Mouse (Mus musculus) hindlimb bud, embryonic 11.5 days (tissue): ENCODE results near the gene Marveld3.
A peak's percentile ranks its signal among the peaks of the same experiment; 100 is the strongest.

Experiments used
- DNase-seq: peaks from one replicate; pipeline ENCODE4 v3.0.0-alpha.2; 2012; ENCODE audit warnings: low read depth, low spot score; ENCODE audit errors: extremely low spot score

The Marveld3 gene

DNA sequence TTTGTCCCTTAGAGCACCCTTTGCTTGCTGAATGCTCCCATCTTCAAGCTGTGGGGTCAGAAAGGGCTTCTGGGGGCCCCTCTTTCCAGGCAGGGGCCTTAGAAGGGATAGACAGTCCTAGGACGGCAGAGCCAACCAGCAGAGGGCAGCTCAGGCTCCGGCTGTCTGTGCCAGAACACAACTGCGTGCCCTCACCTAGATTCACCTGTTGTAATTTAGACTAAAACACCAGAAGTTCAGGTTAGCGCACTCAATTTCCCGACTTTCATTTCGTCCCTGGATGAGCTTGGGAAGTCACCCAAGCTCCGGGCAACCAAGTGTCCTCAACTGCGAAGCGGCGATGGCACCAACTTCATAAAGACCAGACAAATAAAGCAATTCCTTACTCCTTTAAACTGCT is 6.8 kb upstream of the Marveld3 start:
- no peak for DNase-seq

DNA sequence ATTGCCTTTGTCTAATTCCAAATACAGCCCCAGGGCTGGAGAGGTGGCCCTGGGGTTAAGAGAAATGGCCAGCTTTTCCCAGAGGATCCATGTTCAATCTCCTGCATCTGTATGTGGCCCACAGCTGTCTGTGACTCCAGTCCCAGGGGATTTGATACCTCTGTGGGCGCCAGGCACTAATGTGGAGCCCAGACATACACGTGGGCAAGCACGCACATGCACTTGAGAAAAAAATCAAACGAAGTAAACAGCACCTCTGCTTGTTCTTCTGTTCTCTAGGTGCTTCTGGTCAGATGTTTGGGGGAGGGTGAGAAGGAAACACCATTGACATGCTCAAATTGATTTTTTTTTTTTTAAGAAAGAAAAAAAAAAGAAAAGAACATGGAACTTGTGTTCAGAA is 2.1 kb upstream of the Marveld3 start:
- DNase-seq, result no peak

DNA sequence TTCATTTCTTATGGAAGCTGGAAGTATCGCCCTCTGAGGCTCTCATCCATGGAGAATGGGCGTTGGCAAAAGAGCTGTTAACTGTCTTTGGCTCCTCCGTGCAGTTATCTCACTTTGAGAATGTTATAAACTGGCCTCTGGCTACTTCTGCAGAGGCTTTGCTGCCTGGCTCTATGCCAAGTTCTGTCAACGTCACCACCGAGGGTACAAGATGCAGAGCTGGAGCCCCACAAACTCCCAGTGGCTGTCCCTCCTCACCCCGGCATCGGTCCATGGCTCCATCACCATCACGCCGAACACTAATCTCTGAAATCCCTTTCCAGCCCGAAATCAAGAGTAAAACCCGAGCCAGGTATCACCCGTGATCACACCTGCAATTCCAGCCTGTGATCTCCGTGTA is 1.4 kb upstream of the Marveld3 start:
- no peak for DNase-seq

DNA sequence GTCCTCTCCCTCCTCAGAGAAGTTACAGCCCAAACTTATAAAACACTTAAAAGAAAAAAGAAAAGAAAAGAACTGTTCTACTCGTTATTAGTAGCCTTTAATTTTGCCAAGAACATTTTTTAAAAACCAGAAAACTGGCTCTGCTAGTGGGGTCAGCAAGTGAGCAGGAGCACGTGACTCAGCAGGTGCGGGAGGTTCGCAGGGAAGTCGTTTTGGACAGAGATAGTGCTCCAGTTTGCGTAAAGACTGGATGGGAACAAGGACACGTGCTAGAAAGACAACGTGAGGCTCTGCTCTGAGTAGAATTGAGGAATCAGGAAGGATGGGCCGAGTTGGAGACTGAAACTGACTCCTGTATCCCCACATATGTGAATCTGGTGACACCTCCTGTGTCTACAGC is 893 bp upstream of the Marveld3 start:
- DNase-seq, result no peak

DNA sequence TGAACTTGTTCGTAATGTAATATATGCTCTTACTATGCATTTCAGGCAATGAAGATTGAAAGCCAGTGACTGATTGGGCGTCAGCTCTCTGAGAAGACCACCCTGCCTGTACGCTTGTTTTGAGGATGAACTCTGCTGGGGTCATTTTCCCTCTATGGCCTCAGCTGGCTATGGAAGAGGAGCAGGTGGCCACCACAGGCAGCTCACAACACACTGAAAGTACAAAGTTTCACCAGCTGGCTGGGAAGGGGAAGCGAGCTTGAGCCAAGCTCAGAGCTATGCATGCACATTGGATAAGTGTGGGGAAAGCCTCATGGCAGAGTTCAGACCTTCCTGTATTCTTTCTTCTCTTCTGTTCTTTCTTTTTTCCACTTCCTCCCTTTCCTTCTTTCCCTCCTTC is 2.9 kb downstream of the Marveld3 start:
- DNase-seq, result no peak

DNA sequence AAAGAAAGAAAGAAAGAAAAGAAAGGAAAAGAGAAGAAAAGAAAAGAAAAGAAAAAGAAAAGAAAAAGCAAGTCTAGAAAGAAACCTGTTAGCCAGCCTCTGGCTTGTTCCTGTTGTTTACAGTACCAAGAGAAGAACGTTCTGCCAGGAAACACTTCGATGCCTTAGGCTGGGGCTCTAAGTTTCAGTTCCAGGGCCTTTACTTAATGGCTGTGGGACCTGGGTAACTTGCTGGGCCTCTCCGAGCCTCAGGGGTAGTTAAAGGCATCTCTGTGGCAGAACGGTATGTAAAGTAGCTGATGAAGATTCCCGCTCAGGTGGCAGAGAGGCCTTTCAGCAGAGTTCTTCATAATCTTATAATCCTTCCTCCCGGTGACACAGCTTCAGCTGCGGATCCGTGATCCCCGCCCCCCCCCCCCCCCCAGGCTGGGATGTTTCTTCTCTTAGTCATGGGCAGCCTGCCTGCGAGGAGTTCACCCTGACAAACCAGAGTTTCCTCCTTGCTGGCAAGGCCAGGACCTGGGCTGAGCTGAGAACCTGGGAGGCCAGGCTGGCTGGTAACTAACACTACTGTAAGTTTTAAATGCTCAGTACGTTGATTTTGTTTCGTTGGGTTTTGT is 3.9 kb downstream of the Marveld3 start:
- DNase-seq, result no peak

DNA sequence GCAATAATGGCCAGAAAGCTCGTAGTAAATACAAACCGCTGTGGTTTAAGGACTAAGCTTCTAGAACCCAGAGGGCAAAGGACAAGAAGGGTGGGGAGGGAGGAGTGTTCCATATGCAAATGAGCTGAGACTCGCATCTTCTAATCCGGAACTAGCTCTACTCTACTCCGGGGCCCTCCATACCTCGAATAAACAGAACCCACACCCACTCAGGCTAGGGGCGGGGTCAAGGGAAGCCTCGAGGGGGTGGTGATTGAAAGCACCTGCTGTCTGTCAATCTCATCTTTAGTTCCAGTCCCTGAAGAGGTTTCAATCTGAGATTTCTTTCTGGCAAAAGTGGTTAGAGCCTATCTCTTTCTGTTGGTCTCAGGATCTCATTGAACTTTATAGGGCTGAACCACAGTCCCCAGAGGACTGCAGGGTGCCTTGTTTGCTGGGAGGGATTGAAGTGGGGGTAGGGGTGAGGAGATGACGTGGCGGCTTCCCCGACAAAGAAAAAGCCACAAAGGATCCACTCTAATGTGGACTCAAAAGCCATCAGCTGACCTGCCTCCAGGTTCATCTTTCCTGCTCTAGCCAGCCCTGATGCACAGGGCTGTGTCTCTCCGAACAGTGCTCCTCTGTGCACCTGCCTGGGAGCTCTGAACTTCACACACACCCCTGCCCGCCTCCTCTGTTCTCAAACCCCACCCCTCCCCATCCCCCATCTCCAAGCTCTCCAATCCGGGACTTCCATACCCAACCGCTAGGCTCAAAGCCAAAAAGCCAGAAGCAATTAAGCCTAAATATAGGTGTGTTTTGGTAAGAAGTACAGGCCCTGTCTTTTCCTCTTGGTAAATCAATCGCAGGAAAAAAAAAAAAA is 4.6 kb downstream of the Marveld3 start:
- DNase-seq, result no peak

DNA sequence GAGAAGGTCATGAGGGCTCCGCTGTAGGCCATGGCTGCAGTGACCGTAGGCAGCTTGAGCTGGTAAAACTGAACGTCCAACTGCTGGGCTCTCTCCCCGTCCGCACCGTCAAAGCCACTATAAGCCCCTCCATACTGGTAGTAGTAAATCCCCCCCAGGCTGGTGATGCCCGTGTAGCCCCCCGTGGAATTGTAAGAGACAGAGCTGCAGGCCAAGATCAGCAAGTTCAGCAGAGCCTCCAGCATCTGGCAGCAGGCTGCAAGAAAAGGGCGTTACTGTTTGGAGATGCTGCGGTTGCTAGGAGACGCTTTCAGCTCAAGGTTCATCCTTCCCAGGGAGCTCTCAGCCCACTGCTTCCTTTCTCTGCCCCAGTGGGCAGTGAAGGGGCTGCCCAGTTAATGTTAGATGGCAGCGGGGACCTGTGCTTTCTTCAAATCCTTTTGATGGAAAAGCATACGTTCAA is 7.5 kb downstream of the Marveld3 start:
- DNase-seq, result no peak

DNA sequence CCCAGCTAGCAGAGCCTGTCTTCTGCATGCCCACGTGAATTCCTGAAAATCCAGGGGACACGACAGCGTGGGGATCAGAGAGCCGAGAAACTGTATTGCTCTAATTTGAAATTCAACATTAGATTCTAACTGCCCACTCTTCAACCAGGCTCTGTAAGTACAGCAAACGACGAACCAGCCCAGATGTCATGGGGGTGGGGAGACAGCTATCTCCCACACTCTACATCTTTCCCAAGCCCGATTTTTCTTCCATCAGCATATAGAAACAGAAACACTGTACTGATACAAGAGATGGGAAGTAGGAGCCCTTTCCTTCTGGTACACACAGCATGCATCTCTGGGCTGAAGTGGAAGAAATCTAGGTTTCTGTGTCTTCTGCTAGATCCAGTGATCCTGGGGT is 9.8 kb downstream of the Marveld3 start:
- DNase-seq, result no peak

DNA sequence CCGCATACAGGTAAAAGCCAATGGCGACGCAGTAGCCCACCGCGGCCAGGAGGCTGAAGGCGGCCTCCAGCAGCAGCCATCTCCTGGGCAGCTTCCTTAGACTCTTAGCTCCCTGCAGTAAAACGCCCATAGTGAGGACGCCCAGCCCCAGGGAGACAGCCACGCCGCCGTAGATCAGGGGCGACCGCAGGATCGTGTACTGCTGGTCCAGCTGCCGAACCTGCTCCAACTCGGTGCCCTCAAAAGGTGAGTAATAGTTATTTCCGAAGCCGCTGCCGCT is 13.8 kb downstream of the Marveld3 start:
- DNase-seq, result no peak

DNA sequence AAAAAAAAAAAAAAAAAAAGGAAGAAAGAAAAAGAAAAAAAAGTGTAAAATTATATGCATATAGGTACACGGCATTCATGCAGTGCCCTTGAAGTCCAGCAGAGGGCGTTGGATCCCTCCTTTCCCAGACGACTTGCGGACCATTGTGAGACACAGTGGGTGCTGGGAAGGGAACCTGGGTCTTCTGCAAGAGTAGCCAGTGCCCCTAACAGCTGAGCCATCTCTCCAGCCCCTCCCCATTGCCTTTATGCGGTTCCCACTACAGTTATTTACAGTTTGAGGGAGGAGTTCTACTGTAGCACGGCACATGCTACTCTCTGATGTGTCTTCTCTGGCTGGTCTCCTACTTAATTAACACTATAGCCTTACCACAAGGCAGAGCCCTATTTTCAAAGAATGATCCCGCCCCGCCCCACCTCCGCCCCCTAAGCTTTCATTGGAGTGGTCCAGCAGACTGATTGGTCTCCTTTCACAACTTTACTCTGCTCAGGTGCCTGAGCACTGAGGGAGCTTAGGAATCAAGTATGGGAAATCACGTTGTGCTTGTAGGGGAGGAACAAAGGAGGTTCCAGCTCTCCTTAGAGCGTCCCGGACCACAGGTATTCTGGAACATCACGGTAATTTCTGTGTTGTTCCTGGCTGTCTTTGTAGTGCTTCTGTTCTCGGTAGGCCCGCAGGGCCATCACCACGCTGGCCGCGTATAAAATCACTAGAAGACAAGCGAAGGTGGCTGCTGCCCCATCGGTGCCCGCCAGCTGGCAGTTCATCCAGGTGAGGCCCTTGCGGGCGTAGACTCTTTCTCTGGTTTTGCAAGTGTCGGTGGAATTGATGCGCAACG is 14.3 kb downstream of the Marveld3 start:
- no peak for DNase-seq

DNA sequence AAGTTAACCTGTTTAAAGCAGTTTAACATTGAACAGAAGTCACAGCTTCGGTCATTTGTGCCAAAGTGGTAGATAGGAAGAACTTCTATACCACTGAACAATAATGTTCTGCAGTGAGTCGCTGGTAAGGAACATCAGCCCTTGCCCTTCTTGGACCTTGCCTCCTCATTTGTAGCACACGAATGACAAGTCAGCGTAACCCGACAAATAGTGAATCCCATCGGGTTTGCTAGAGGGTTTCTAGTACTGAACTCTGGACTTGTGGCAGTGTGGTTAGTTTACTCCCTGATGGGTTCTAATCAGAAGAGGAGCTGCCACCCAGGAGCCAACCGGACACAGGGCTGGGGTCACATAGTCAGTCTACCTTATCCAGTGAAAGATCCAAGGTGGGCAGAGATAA is 15.7 kb downstream of the Marveld3 start:
- DNase-seq, result no peak

DNA sequence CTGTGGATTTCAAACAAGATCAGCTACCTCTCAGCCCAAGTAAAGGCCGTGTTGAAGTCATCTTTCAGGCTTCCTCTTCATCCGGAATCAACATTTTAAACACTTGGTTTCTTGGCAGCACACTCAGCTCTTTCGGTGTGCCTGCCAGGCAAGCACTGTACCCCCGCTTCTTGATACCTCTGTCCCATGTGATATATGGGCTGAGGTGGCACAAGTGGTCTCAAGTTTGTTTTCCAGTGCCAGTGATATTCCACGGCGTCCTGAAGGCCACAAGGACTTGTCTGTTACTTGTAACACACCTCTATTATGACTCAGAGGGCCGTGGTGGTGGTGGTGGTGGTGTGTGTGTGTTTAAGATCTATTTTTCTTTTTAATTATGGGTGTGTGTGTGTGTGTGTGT is 16.3 kb downstream of the Marveld3 start:
- no peak for DNase-seq

DNA sequence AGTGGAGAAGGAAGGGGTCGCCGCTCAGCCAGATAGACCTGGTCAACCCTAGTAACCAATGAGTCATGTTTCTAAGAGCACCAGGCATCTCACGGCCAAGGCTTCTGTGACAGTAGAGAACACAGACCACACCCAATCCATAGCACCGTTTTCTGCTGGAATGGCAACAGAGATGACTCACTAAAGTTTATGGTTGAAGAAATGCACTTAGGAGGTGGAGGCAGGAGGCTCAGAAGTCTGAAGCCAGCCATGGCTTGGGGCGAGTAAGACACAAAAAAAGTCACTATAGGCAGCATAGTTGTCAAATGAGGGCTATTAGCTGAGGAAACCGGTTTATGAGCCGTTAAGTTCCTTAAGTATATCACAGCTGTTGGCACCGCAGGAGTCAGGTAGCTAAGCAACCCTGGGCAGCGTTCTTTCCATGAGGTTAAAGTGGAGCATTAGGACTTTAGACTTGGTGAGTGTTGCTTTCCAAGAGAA is 16.8 kb downstream of the Marveld3 start:
- DNase-seq, result peak; percentile 41

DNA sequence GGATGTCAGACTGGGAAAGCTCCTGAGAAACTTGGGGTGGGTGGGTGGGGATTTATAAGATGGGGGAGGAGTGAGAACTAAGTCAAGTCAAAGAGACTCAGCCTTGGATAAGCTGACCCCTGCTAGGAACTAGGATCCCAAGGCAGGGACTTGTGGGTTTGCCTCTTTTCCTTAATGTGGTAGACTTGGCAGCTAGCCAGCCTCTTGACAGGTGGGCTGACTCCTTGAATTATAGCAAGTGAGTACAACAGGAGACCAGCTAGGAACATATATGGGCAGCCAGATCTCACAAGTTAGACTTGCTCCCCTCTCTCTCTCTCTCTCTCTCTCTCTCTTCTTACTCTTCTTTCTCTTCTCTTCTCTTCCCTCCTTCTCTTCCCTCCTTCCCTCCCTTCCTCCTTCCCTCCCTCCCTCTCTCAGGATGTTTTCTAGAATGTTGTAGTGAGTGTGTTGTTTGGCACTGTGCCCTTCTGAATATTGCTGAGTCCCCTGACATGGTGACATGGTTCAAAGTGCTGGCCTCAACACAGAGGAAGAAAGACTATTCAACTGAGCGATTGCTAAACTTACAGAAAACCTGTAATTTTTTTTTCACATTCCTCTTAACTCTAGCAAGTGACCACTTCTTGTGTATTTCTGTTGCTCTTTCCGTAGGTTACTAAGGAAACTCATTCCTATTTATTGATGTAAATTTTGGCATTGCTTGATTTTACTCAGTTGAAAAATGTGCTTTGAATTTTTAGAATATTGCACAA is 20.2 kb downstream of the Marveld3 start:
- no peak for DNase-seq

DNA sequence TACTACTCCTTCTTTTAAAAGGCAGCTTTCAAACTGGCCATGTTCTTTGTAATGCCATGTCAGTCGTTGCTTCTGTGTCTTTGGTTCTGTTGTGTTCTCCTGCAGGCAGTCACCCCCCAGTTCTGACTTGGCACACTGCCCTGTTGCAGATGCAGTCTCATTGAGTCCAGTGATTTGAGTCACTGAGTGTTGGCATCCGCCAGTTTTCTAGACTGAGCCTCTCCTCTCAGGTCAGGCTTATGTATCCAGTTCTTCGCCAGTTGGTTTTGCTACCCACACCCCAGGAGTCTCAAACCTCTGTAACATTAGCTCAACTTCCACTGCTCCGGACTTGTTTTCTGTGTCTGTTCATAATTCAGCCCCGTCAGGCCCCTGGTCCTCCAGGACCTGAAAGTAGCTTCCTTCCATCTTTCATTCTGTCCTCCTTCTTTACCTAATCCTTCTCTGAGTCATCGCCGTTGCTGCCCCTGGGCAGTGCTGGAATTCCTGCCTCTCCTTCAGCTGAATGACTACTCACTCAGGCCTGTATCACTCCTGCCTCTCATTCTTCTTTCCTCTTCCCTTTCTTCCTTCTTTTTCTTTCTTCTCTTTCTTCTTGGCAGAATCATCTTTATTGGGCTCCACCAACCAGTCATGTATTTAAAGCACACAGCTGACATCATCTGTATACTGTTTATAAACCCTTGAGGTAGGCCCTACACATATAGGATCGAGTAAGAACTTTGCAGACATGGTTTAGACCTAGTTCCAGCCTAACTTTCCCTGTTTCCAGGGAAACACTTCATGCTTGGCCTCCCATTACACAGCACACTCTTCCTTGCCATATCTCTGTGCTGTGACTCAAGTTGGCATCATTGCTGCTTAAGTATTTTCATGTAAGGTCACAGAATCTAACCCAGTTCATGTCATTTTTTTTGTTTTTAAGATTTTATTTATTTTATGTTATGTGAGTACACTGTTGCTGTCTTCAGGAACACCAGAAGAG is 41.3 kb downstream of the Marveld3 start:
- no peak for DNase-seq

DNA sequence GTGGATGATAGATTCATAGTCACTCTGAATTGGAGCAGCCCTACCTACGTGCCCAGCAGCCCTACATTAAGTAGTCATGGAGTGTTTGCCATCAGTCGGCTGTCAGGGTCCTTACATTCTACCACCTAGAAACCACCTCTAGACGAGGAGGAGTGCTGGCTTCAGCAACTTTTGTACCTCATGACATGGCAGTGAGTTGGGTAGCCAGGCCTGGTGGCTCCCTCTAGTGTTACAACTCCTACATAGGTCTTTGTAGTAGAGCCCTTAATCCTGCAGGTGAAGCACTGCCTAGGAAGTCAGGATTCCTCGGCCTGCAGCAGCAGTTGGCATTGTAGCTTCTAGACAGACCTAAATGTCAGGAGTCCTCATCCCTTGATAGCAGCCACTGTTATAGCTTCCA is 44.7 kb downstream of the Marveld3 start:
- DNase-seq, result no peak

DNA sequence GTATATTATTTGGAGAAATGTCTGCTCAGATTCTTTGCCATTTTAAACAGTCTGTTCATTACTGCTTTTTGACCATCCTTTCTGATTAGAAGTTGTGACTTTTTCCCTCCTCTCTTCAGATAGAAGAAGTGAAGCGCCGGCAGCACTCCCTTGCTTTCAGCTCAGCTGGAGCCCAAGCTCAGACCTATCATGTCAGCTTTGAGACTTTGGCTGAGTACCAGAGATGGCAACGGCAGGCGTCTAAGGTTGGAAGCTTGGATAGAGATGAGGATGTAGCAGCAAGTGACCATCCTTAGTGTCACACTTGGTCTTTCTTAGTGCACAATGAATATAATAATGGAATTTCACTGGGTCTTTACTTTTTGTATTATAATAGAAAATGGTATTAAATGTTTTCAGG is 54.6 kb downstream of the Marveld3 start:
- no peak for DNase-seq

DNA sequence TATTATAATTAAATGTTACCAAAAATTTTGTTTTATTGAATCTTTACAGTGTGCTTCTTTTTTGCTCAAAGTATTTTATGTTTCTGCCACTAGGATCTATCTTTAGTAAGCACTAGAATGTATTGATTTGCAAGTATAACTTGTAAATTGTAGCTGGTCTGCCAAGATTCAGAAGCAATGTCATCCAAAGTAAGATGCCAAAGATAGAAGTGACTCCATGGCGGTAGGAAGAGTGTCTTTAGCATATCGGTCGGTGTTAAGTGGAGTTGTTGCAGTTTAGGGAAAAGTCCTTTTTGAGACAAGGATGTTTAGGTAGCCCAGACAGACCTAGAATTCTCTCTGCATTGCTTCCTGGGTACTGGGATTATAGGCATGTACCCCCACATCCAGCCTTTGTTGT is 55.1 kb downstream of the Marveld3 start:
- DNase-seq, result no peak
